Mouse (Mus musculus) left cerebral cortex, postnatal 25 days (tissue): Measurements from ENCODE around the gene Gdpd5. TPM values are rescaled to one million over a fixed set of nuclear protein-coding genes. Genes with fewer than 3 reads are reported as not detected.
A peak's percentile ranks its signal among the peaks of the same experiment; 100 is the strongest.

Experiments used
- DNase-seq, 2 experiments: peaks; one replicate each; pipeline ENCODE4 v3.0.0; 2022; ENCODE audit warnings: low spot score in 2 of 2, mixed read lengths in 1 of 2
- intact Hi-C: fragments of 180-260 bp; cut with DNase I; formaldehyde crosslinking; loops from one replicate; pipeline ENCODE4 v1.15.1; 2025
- total RNA-seq, 2 experiments: library from RNA; stranded (reverse); gene quantifications; 2 replicates each; pipeline ENCODE4 v1.2.3; 2021

Gene Gdpd5
- total RNA-seq, 2 experiments from 2014 or later: 40.0 to 46.2 TPM

- DNase-seq: no peak
- intact Hi-C loops: no loop called here
Observed at GRCm38 (mm10) chr7:99432863-99433262, 51.6 kb downstream of the Gdpd5 start.

DNA sequence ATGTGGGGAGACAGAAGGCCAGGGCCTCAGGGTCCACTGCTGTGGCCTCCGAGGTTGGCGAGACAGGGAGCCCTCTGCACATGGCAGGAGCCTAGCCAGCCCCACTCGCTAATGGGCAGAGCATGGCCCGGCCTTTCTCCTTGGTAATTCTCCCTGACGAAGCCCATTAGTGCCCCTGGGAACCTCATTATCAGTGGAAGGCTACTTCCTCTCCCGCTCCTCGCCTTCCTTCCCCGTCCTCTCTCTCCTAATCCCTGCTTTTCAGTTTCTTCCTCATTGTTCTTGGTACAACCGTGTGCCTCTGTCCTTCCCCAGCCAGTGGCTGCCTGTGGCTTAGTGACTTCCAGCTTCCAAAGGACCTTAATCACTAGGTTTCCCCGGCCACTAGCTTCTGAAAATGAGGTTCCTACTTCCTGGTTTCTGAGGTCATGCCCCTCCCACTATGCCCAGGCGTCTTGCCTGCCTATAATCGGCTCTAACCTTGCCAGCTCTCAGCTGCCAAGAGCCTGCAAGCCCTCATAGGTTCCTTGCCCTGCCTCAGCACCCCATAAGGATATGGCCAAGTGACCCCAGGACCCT, 53.5 kb downstream of the Gdpd5 start:
- no peak for DNase-seq
- intact Hi-C loops: no loop called here

DNA sequence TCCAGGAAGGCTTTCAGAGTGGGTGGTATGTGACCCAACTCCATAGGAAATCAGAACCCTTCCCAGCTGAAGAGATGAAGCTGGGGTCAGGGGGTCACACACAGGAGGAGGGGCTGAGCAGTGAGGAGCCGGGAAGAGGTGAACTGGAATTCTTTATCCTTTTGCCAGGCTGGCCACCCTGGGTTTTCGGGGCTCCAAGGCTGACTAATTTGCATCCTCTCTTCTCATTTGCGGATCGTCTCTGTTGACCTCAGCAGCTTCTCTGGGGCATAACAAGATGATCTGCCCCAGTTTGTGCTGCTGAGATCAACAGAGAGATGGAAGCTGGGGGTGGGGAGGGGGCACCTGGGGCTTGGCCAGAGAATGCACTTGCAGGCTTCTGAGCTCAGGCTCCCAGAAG, 55.3 kb downstream of the Gdpd5 start:
- intact Hi-C loops: no loop called here
- no peak for DNase-seq

DNA sequence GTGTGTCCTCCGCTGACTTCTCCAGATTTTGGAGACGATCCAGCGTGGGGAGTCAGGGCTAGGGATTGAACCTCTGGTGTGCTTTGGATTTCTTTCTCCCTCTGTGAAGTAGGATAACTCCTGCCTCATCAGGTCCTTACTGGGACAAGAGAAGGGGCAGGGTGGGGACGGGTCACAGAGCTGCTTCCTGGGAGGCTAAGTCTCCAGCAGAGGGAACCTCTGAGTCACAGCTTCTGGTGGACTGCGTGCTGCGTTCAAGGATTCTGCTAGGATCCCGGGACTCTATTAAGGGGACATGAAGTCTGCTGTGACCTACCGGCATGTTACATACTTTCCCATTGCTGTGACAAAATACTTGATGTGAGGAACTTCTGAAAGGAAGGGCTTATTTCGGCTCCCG, 57.7 kb downstream of the Gdpd5 start:
- intact Hi-C loops: no loop called here
- no peak for DNase-seq

DNA sequence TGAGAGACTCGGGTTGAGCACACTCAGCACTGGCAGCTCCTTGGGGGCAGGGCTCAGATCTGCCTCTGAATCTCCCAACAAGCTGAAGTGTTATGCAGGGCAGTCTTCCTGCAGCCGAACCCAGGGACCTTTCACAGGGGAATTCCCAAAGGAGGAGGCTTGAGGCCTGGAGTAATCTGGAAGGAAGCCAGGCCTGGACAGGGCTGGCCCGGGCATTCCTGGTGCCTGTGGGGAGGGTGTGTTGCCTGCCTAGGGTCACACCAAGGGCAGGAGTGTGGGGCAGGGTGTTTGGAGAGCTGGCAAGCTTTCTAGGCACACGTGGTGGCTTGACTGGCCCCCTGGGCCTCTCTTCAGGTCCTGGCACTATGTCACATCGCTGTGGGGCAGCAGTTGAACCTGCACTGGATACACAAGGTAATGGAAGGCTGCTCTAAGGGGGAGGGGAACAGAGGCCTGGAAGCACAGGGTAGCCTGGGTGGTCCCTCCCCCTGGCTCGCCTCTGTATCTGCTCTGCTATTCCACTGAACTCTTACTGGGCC, 60.4 kb downstream of the Gdpd5 start:
- intact Hi-C loops: no loop called here
- no peak for DNase-seq

DNA sequence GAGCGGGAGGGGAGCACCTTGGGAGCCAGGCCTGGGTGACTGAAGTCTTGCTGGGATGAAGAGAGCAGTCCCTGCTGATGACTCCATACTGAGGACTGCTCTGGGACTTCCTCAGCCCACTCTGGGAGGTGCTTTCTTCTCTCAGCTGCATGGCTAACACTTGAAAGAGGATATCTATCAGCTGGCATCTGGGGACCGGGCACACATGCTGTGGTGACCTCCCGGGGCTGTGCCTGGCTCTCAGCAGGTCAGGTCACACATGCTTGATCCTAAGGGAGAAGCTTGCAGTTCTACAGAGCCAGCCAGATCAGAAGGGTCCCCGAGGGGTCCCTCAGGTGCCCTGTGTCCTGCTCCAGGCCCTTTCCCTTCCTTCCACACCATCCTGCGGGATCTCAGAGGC, 62.0 kb downstream of the Gdpd5 start:
- DNase-seq: no peak
- intact Hi-C loops: no loop called here

- DNase-seq: no peak
- intact Hi-C loops: no loop called here
Observed at GRCm38 (mm10) chr7:99444012-99444411, 62.8 kb downstream of the Gdpd5 start.

DNA sequence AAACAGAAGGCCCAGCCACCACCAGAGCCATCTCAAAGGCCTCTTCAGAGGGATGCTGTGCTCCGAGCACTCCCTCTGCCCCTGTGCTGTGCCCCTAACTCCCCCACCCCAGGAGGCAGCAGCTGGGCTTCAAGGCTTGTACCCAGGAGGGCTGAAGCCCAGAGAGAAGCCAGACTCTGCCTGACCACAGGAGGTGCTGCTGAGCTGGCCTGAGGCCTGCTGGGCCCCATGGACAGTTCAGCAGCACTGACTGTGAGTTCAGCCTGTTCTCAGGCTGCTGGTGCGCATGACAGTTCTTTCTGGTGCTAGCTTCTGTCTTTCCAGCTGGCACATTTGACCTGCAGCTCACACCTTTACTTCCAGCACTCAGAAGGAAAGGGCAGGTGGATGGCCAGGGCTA, 64.6 kb downstream of the Gdpd5 start:
- DNase-seq: no peak
- intact Hi-C loops: no loop called here

- no peak for DNase-seq
- intact Hi-C loops: no loop called here
Observed at GRCm38 (mm10) chr7:99447323-99447722, 66.1 kb downstream of the Gdpd5 start.

DNA sequence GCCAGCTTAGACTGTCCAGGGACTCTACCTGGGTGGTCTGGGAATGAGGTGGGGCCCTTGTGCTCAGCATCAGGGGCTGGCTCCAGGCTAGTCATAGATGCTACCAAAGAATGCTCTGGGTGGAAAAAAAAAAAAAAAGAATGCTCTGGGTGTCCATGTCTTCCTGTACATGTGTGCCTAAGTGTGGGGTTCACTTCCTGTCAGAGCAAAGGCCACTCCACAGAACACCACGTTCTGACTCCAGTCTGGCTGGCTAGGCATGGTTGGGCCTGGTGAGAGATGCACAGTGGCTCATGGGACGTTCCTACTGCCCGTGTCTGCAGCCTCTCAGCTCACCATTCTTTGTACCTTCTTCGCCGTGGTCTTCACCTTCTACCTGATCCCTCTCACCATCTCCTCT, 67.4 kb downstream of the Gdpd5 start:
- DNase-seq: no peak
- intact Hi-C loops: no loop called here

DNA sequence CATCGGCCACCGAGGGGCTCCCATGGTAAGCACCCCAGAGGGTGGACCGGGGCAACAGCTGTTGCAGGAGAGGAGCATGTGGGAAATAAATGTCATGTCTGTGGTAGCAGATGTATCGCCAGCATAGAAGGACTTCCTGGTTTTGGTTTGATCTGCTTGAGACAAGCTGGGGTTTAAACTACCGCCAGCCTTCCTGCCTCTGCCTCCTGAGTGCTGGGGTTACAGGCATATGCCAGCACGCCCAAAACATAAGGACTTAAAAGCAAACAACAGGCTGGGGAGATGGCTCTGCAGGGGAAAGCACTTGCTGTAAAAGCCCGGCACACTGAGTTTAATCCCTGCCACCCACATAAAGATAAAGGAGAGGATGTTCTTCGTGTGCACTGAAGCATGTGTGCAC, 67.8 kb downstream of the Gdpd5 start:
- DNase-seq: no peak
- intact Hi-C loops: no loop called here

GRCm38 (mm10) chr7:99449751-99450150, 68.5 kb downstream of the Gdpd5 start:
- no peak for DNase-seq
- intact Hi-C loops: loop anchor here (1.0 to 10.0 kb wide), 3 partner anchors 74 to 275 kb away; no protein-coding TSS in a partner anchor

DNA sequence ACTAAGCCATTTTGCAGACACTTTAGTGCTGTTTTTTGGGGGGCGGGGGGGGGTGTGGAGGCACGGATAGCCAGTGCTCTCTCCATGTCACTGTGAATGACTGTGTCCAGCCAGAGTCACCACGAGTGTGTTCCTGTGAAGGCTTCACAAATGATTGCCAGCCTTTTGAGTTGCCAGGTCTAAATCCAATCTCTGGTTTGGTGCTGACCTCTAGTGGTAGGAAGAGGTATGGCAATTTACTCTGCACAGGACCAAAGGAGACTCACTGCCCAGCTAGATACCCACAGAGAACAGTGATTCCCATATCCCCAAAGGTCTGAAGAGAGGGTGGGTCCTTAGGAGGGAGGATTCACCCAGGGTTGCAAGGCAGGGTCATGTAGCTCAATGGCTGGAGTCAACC, 69.5 kb downstream of the Gdpd5 start:
- intact Hi-C loops: loop anchor here (1.0 to 10.0 kb wide), 3 partner anchors 75 to 276 kb away; no protein-coding TSS in a partner anchor
- DNase-seq: peak; percentile 84 to 86

- intact Hi-C loops: loop anchor here (5.0 to 10.0 kb wide), 2 partner anchors 121 to 278 kb away; no protein-coding TSS in a partner anchor
- no peak for DNase-seq
Observed at GRCm38 (mm10) chr7:99452859-99453258, 71.6 kb downstream of the Gdpd5 start.

- intact Hi-C loops: loop anchor here (5.0 to 10.0 kb wide), 2 partner anchors 122 to 279 kb away; no protein-coding TSS in a partner anchor
- DNase-seq: no peak
Observed at GRCm38 (mm10) chr7:99454044-99454443, 72.8 kb downstream of the Gdpd5 start.

GRCm38 (mm10) chr7:99458849-99459248, 77.6 kb downstream of the Gdpd5 start:
- peak; percentile 44 to 82 for DNase-seq
- intact Hi-C loops: loop anchor here (10.0 kb wide), 1 partner anchor 284 kb away; no protein-coding TSS in a partner anchor

DNA sequence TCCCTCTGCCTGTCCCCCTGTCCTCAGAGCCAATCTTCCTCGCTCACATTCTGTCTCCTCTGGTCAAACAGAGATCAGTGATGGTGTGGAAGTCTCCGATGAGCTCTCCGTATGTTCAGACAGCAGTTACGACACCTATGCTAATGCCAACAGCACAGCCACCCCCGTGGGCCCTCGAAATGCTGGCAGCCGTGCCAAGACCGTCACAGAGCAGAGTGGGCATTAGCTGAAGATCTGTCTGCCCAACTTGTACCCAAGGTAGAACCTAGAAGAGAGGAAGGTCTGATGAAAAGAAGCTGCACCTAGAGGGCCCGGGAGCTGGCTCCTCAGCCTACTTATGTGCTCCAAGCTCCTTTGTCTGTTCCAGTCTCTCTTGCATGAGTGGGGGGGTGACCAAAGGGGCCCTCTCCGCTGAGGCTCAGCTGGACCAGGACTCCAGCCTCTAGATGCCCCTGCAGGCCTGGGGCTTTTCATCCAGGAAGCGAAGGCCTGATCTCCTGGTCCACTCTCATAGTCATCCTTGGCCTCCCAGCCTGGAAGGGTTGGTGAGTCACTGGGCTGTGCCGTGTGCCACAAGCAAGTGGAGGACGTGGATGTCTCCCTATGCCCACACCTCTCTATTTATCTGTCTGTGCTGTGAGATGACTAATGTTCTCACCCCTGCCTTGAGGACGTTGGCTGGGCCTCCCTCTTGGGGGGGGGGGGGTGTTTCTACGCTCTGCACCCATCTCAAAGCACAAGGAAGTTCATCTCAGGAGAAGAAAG, 78.9 kb downstream of the Gdpd5 start:
- DNase-seq: peak in 1 of 2 experiments; percentile 78

DNA sequence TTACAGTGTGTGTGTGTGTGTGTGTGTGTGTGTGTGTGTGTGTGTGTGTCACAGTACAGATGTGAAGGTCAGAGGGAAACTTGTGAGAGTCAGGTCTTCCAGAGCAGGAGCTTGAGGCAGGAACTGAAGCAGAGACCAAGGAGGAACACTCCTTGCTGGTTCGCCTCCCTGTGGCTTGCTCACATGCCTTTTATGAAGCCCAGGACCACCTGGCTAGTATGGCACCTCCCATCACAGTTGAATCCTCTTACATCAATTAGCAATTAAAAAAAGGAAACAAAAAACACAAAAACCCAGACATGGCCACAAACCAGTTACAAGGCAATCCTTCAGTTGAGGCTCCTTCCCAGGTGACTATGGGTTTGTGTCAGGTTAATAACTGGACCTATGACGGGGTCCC, 81.9 kb downstream of the Gdpd5 start:
- intact Hi-C loops: no loop called here
- DNase-seq: no peak

More for the DNA sequence above, 78.9 kb downstream of the Gdpd5 start:
- intact Hi-C loops: loop anchor here (10.0 kb wide), 1 partner anchor 285 kb away; no protein-coding TSS in a partner anchor

GRCm38 (mm10) chr7:99465811-99466210, 84.6 kb downstream of the Gdpd5 start, which contains the start of gene Klhl35:
TSS of gene Klhl35 (plus strand) at chr7:99466004.
- intact Hi-C loops: no loop called here
- DNase-seq: peak in 1 of 2 experiments; percentile 60

DNA sequence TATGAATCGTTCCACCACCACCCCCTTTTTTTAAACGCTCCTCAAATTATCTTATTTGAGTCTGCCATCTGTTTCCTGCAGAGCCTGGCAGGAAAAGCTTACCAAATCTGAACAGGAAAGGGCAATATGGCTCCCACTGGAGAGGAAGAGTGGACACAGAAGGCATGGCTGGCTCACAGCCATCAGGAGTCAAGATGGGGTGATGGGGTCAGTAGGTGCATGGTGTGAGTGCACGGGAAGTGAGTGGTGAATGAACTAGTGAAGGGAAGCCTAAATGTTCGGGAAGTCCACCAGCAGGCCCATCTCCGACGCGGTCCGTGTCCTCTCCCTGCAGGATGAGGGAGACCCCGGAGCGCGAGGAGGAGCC, 86.7 kb downstream of the Gdpd5 start:
- intact Hi-C loops: no loop called here
- peak in 1 of 2 experiments; percentile 71 for DNase-seq
